Mouse (Mus musculus) heart, postnatal 0 days (tissue): ENCODE data around the gene Creg2. TPM values are rescaled to one million over a fixed set of nuclear protein-coding genes. Genes with fewer than 3 reads are reported as not detected.

Experiments used
- ATAC-seq: fragments of 200-750 bp; cut with Nextera tagmentation; 2 replicates; pipeline ENCODE4 v1.8.0; 2017; ENCODE audit warnings: low read depth, moderate number of reproducible peaks, moderate library complexity; ENCODE audit not compliant: insufficient read depth
- DNase-seq: peaks from one replicate; pipeline ENCODE4 v3.0.0-alpha.2; 2016; ENCODE audit warnings: low spot score
- H3K27ac ChIP-seq: fragments of 300-500 bp; sonication (generic); 2 replicates; pipeline ENCODE4 v1.5.1; 2014; ENCODE audit warnings: low read depth, mild to moderate bottlenecking
- H3K27me3 ChIP-seq: fragments of 300-500 bp; sonication (generic); 2 replicates; pipeline ENCODE4 v1.6.1; 2014; ENCODE audit warnings: low read length, mixed read lengths; ENCODE audit not compliant: control insufficient read depth, insufficient read depth
- H3K36me3 ChIP-seq: fragments of 300-500 bp; sonication (generic); replicated peaks from 2 replicates; pipeline ENCODE4 v1.6.1; 2014; ENCODE audit warnings: low read length, mixed read lengths; ENCODE audit not compliant: control insufficient read depth, insufficient read depth
- H3K4me1 ChIP-seq: fragments of 300-500 bp; sonication (generic); 2 replicates; pipeline ENCODE4 v1.6.1; 2014; ENCODE audit warnings: antibody characterized with exemption; ENCODE audit not compliant: control insufficient read depth, insufficient read depth
- H3K4me2 ChIP-seq: fragments of 300-500 bp; sonication (generic); 2 replicates; pipeline ENCODE4 v1.6.1; 2014; ENCODE audit warnings: low read depth, mild to moderate bottlenecking, low read length, moderate library complexity
- H3K4me3 ChIP-seq: fragments of 300-500 bp; sonication (generic); 2 replicates; pipeline ENCODE4 v1.5.1; 2014; ENCODE audit warnings: low read depth, low read length
- H3K9ac ChIP-seq: fragments of 300-500 bp; sonication (generic); replicated peaks from 2 replicates; pipeline ENCODE4 v1.6.1; 2014; ENCODE audit warnings: low read depth, low read length, mixed read lengths
- H3K9me3 ChIP-seq: fragments of 300-500 bp; sonication (generic); replicated peaks from 2 replicates; pipeline ENCODE4 v1.6.1; 2016; ENCODE audit warnings: low read length; ENCODE audit not compliant: control insufficient read depth
- CTCF ChIP-seq: IDR thresholded peaks from 2 replicates; pipeline ENCODE4 v1.5.1; 2016; ENCODE audit warnings: antibody characterized with exemption, control low read depth, low read depth
- EP300 ChIP-seq: IDR thresholded peaks from 2 replicates; pipeline ENCODE4 v1.6.1; 2016; ENCODE audit warnings: antibody characterized with exemption, low read depth
- WGBS: fragments of 180-500 bp; shearing (Covaris S2); extraction: QIAGEN DNeasy Blood & Tissue Kit; methylation state at CpG from one replicate; pipeline ENCODE4 v1.1.7; 2014; 5-methylcytosine and 5-hydroxymethylcytosine counted together
- polyA plus RNA-seq: library from polyadenylated mRNA; unstranded; fragments of >200 nt; fragmentation: Nextera tagmentation; extraction: Ambion mirVana; gene quantifications from 2 replicates; pipeline ENCODE4 v1.2.1, GENCODE M21; 2015
- total RNA-seq: library from RNA; depleted of rRNA; stranded (reverse); fragments of >200 nt; gene quantifications from 2 replicates; pipeline ENCODE4 v1.2.3, GENCODE M21; 2014; ENCODE audit warnings: low replicate concordance

Gene Creg2
- total and polyA plus RNA-seq, 2 experiments from 2014 or later = 0.03 TPM; not detected in 1

DNA sequence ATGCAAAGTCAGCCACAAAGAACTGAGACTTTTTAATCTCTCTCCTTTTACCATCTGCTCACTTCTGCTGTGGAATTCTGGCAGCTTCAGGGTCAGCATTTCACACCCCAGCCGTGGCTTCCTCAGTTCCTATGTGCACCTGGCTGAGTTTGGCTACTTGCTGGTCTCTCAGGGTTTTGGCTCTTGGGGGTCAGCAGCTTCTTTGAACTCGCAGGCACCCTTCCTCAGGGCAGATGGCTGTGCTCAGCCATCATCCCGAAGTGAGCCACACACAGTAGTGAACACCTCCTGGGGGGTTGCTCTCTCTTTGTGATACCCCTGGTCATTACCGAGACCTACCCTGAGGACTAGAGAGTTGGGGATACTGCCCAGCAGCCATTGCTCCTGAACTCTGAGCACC lies 39.8 kb upstream of the Creg2 start:
- Histone ChIP-seq H3K27ac (no peak overlapping the region), H3K4me1 (peaks cover 20% of the 10 kb centered on the region), H3K9ac (no peak overlapping the region), H3K4me2 (no peak overlapping the region), H3K4me3 (no peak overlapping the region), H3K27me3 (no peaks in the 10 kb centered on the region), H3K36me3 (no peaks in the 10 kb centered on the region), H3K9me3 (no peaks in the 10 kb centered on the region)
- ATAC-seq = no peak
- TF ChIP-seq CTCF (no peak), EP300 (no peak)
- WGBS = 69% methylated on average over 4 of the region's 4 CpGs
- peak; percentile 1 for DNase-seq

DNA sequence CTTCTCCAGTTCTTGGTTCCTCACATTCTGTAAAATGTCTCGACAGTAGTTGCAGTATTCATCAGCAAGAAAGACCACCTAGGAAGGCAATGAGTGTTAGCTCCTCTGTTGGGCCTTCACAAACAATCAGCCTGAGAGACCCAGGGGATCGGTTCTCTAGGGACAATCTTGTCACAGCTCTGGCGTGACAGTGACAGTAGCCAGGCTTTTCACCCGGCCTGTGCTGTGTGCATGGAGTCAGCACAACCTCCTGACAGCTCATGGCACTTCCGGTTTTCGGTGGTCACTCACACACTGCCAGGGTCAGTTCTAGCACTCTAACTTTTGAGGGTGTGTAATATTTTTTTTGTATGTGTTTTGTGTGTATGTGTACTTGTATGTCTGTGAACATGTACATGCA lies 37.3 kb upstream of the Creg2 start:
- ATAC-seq = peak; percentile 52; the same call in 1 of the 2 replicates
- Histone ChIP-seq H3K4me1 (peaks cover 8% of the 10 kb centered on the region; the same call in 1 of the 2 replicates), H3K27ac (no peak overlapping the region)

DNA sequence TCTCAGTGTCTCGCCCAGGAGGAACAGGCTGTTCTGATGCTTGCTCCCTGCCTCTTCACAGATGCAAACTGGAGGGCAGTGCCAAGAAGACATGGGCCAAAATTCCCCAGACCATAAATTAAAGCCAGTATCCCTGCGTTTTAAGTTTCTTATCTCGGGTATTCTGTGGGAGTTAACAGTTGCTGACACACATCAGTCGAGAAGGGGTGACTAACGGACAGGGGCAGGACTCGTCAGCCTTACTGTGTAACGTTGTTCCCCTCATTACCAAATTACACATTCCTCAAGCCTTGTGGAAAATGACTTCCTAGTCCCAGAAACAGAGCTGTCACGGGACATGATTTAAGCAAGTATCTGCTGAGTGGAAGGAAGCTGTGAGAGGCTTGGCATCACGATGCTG lies 36.0 kb upstream of the Creg2 start:
- no peak overlapping the region for H3K9ac ChIP-seq

More for the DNA sequence above, 37.3 kb upstream of the Creg2 start:
- Histone ChIP-seq H3K9me3 (no peaks in the 10 kb centered on the region), H3K4me3 (no peak overlapping the region), H3K27me3 (no peaks in the 10 kb centered on the region), H3K36me3 (no peaks in the 10 kb centered on the region), H3K4me2 (no peak overlapping the region), H3K9ac (no peak overlapping the region)
- WGBS = 34% methylated on average over 6 of the region's 6 CpGs
- peak; percentile 29 for DNase-seq
- TF ChIP-seq CTCF (no peak), EP300 (no peak)

DNA sequence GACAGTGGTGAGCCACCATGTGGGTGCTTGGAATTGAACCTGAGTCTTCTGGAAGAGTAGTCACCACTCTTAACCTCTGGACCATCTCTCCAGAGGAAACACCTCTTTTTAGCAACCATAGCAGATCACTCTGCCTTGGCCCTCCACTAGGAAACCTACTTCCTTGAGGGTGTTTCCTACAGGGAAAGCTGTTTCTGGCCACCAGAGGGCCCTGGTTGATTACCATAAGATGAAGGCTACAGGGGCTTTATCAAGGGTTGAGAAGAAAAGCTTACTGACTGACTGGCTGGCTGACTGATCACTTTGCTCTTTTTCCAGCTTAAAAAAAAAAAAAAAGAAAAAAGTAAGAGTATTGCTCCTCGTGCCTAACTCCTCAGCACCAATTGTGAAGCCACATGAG lies 34.6 kb upstream of the Creg2 start:
- Histone ChIP-seq H3K27me3 (no peaks in the 10 kb centered on the region), H3K36me3 (no peaks in the 10 kb centered on the region), H3K4me3 (no peak overlapping the region), H3K27ac (no peak overlapping the region), H3K9ac (no peak overlapping the region), H3K4me2 (no peak overlapping the region), H3K4me1 (peaks cover 8% of the 10 kb centered on the region; the same call in 1 of the 2 replicates), H3K9me3 (no peaks in the 10 kb centered on the region)
- DNase-seq (peak; percentile 90), ATAC-seq (peak; percentile 60; the same call in 1 of the 2 replicates)
- 9% methylated on average over 1 of the region's 1 CpGs for WGBS
- TF ChIP-seq EP300 (no peak), CTCF (peak; percentile 89)

More for the DNA sequence above, 36.0 kb upstream of the Creg2 start:
- H3K27ac ChIP-seq = no peak overlapping the region
- H3K27me3 ChIP-seq = no peaks in the 10 kb centered on the region
- H3K36me3 ChIP-seq = no peaks in the 10 kb centered on the region
- WGBS = 30% methylated on average over 9 of the region's 9 CpGs
- TF ChIP-seq EP300 = no peak
- no peak for TF ChIP-seq CTCF
- H3K9me3 ChIP-seq = no peaks in the 10 kb centered on the region
- H3K4me1 ChIP-seq = peaks cover 8% of the 10 kb centered on the region; the same call in 1 of the 2 replicates
- H3K4me2 ChIP-seq = no peak overlapping the region
- no peak overlapping the region for H3K4me3 ChIP-seq
- ATAC-seq (no peak), DNase-seq (peak; percentile 4)

DNA sequence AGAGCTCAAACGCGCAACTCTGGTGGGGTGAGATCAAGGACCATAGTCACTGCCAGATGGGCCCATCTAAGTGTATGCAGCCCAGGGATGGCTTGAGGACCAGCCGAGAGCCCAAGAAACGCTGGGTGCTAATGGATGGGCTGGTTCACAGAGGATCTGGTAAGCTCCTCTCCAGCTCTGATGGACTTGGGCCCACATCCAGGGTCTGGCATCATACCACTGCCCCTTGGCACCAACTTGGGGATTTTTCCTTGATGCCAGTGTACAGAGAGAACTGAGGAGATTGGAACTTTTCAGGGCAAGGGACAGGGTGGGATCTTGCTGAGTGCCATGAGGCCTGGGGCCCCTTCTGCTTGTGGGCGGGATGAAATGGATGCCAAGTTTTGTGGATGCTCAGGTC lies 30.4 kb upstream of the Creg2 start:
- no peak overlapping the region for H3K27ac ChIP-seq
- no peaks in the 10 kb centered on the region for H3K4me1 ChIP-seq
- H3K27me3 ChIP-seq = no peaks in the 10 kb centered on the region
- no peak overlapping the region for H3K4me3 ChIP-seq
- no peak for TF ChIP-seq CTCF
- no peak for TF ChIP-seq EP300
- H3K4me2 ChIP-seq = no peak overlapping the region
- H3K9me3 ChIP-seq = no peaks in the 10 kb centered on the region
- ATAC-seq (no peak), DNase-seq (no peak)
- no peak overlapping the region for H3K9ac ChIP-seq
- no peaks in the 10 kb centered on the region for H3K36me3 ChIP-seq
- 87% methylated on average over 5 of the region's 5 CpGs for WGBS

DNA sequence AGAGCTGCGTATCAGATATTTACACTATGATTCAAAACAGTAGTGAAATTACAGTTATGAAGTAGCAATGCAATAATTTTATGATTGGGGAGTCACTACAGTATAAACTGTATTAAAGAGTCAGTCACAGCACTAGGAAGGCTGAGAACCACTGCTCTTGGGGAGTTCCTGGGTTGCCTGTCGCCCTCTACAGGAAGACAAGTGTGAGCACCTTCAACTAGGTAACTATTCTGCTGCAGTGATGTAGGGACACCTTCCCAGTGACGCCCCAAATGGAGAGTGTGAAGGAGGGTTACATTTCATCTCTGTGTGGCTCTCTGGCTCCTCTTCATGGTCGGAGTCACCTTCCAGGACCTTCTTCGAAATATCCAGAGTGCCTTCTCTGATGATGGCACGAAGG lies 29.3 kb upstream of the Creg2 start:
- Histone ChIP-seq H3K36me3 (no peaks in the 10 kb centered on the region), H3K4me2 (no peak overlapping the region), H3K27me3 (no peaks in the 10 kb centered on the region), H3K27ac (no peak overlapping the region), H3K9me3 (no peaks in the 10 kb centered on the region), H3K4me1 (no peaks in the 10 kb centered on the region), H3K9ac (no peak overlapping the region), H3K4me3 (no peak overlapping the region)
- DNase-seq (no peak), ATAC-seq (no peak)
- peak; percentile 29; the same call in 1 of the 2 replicates for TF ChIP-seq CTCF
- TF ChIP-seq EP300 = no peak
- 74% methylated on average over 6 of the region's 6 CpGs for WGBS
